Mouse (Mus musculus) urinary bladder, adult 2 months (tissue): ENCODE results near the gene Cxcr4. TPM values are rescaled to one million over a fixed set of nuclear protein-coding genes. Genes with fewer than 3 reads are reported as not detected.

Experiments used
- polyA plus RNA-seq: library from polyadenylated mRNA; depleted of rRNA; stranded (reverse); fragments of >200 nt; gene quantifications from 2 replicates; pipeline ENCODE4 v1.2.3, GENCODE M21; 2012; rRNA removed

Gene Cxcr4
- polyA plus RNA-seq, 1 experiment = 8.7 TPM

Other genes with a start within 250 kb of the Cxcr4 start
- gene Mcm6, start 232.6 kb downstream of the Cxcr4 start, polyA plus RNA-seq = 14.0 and 18.5 TPM in 2 replicates
- 44.2 and 48.1 TPM in 2 replicates for gene Dars, start 174.9 kb downstream of the Cxcr4 start, polyA plus RNA-seq